Mouse (Mus musculus): Measurements from ENCODE around the gene Steap3. TPM values are rescaled to one million over a fixed set of nuclear protein-coding genes. Genes with fewer than 3 reads are reported as not detected.

Gene Steap3
- polyA plus RNA-seq, 1 experiment from 2014 or later, result 3.3 TPM

DNA sequence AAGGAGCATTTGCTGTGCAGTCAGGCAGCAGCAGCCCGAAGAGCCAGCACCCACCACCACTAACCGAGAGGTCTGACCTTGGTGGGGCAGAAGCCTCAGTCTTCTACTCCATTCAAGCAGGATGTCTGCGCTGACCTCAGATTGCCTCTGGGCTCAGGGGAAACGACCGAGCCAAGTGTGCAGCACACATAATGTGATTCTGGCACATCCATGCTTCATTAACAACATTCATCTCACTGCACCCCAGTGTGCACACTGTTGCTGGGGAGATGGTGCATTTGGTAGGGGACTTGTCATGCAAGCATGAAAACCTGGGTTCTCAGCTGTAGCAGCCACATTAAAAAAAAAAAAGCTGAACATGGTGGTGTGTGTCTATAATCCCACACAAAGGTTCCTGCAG lies 76.6 kb downstream of the Steap3 start:
- Histone ChIP-seq H3K9ac (ENCODE audit: low read depth, low read length) (no peak overlapping the region), H3K4me3 (ENCODE audit: low read length) (no peak overlapping the region), H3K9me3 (ENCODE audit: control insufficient read depth, low read length) (no peaks in the 10 kb centered on the region), H3K27me3 (replicated peaks; ENCODE audit: control insufficient read depth, insufficient read depth, low read length) (no peaks in the 10 kb centered on the region), H3K4me1 (ENCODE audit: control insufficient read depth, insufficient read depth, low read length) (no peaks in the 10 kb centered on the region), H3K4me2 (ENCODE audit: low read depth, low read length) (no peak overlapping the region), H3K27ac (ENCODE audit: low read length) (no peak overlapping the region), H3K36me3 (ENCODE audit: control insufficient read depth, insufficient read depth, low read length) (no peaks in the 10 kb centered on the region)
- WGBS, result 39% methylated on average over 5 of the region's 5 CpGs
- no peak for ATAC-seq

DNA sequence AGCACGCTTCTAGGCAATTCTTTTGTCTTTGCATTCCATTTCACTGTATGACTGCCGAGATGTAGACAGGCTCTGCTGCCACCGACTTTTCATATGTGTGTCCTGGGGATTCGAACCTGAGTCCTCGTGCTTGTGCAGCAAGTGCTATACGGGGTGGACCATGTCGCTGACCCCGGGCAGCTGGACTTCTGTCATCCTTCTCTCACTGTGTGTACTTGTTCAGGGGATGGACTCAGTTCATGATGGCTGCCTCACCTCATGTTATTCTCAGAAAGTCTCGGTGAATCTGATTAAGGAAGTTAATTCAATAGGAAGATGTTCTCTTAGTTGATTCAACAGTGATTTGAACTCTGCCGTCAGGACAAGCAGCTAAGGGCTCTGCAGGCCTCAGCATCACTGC lies 78.9 kb downstream of the Steap3 start:
- H3K9ac ChIP-seq (ENCODE audit: low read depth, low read length), result no peak overlapping the region
- H3K27me3 ChIP-seq (replicated peaks; ENCODE audit: control insufficient read depth, insufficient read depth, low read length), result no peaks in the 10 kb centered on the region
- no peak for ATAC-seq
- no peaks in the 10 kb centered on the region for H3K36me3 ChIP-seq (ENCODE audit: control insufficient read depth, insufficient read depth, low read length)
- H3K9me3 ChIP-seq (ENCODE audit: control insufficient read depth, low read length), result no peaks in the 10 kb centered on the region
- WGBS, result 89% methylated on average over 10 of the region's 10 CpGs
- no peak overlapping the region for H3K4me3 ChIP-seq (ENCODE audit: low read length)
- no peak overlapping the region for H3K4me2 ChIP-seq (ENCODE audit: low read depth, low read length)
- no peaks in the 10 kb centered on the region for H3K4me1 ChIP-seq (ENCODE audit: control insufficient read depth, insufficient read depth, low read length)
- H3K27ac ChIP-seq (ENCODE audit: low read length), result no peak overlapping the region

DNA sequence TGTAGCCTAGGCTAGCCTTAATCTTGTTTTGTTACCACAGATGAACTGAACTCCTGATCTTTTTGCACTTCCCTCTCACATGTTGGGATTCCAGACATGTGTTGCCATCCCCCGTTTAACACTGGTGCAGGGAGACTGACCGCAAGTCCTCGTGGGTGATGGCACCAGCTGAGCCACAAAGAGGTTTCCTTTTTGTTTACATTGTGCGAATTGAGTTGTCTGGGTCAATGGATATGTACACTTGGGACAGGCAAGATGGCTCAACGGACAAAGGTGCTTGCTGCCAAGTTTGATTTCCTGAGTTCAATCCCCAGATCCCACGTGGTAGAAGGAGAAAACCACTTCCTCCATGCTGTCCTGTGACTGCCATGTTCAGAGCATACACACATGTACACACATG lies 80.2 kb downstream of the Steap3 start:
- H3K4me1 ChIP-seq (ENCODE audit: control insufficient read depth, insufficient read depth, low read length), result no peaks in the 10 kb centered on the region
- no peaks in the 10 kb centered on the region for H3K9me3 ChIP-seq (ENCODE audit: control insufficient read depth, low read length)
- H3K9ac ChIP-seq (ENCODE audit: low read depth, low read length), result no peak overlapping the region
- H3K4me3 ChIP-seq (ENCODE audit: low read length), result no peak overlapping the region
- WGBS, result 69% methylated on average over 6 of the region's 6 CpGs
- no peak overlapping the region for H3K27ac ChIP-seq (ENCODE audit: low read length)
- no peak for ATAC-seq
- no peaks in the 10 kb centered on the region for H3K36me3 ChIP-seq (ENCODE audit: control insufficient read depth, insufficient read depth, low read length)
- H3K27me3 ChIP-seq (replicated peaks; ENCODE audit: control insufficient read depth, insufficient read depth, low read length), result no peaks in the 10 kb centered on the region
- no peak overlapping the region for H3K4me2 ChIP-seq (ENCODE audit: low read depth, low read length)

DNA sequence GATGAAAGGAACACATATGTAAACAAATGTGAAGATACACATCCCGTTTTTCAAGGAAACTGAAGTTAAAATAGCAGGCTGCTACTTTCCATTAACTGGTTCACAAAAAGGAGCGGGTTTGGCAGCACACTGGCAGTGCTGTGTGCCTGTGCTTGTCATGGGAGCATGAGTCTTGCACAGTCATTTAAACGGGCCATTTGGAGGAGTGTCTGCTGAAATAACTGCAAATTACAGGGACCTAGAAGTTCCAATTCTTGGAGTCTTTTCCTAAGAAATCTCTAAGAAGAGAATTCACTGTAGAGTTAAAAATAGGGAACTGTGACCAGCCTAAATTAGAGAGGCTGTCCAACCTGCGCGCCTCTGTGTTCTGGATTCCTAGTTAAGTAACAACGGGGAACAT lies 81.6 kb downstream of the Steap3 start:
- H3K4me1 ChIP-seq (ENCODE audit: control insufficient read depth, insufficient read depth, low read length), result no peaks in the 10 kb centered on the region
- no peak overlapping the region for H3K27ac ChIP-seq (ENCODE audit: low read length)
- no peaks in the 10 kb centered on the region for H3K36me3 ChIP-seq (ENCODE audit: control insufficient read depth, insufficient read depth, low read length)
- H3K4me3 ChIP-seq (ENCODE audit: low read length), result no peak overlapping the region
- no peaks in the 10 kb centered on the region for H3K9me3 ChIP-seq (ENCODE audit: control insufficient read depth, low read length)
- WGBS, result 70% methylated on average over 6 of the region's 6 CpGs
- no peaks in the 10 kb centered on the region for H3K27me3 ChIP-seq (replicated peaks; ENCODE audit: control insufficient read depth, insufficient read depth, low read length)
- no peak for ATAC-seq
- H3K4me2 ChIP-seq (ENCODE audit: low read depth, low read length), result no peak overlapping the region
- no peak overlapping the region for H3K9ac ChIP-seq (ENCODE audit: low read depth, low read length)

DNA sequence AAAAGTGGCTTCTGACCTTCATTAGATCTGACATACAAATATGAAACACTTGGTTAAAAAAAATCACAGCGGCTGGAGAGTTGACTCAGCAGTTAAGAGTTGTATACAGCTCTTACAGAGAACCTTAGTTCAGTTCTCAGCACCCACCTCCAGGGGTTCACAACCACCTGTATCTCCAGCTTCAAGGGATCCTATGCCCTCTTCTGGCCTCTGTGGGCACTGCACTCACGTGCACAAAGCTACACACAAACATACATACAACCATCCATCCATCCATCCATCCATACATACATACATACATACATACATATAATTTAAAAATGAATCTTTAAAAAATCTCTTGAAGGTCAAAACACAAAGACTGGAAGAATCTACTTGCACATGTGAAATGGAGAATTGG lies 82.2 kb downstream of the Steap3 start:
- WGBS, result 93% methylated on average over 2 of the region's 2 CpGs
- no peaks in the 10 kb centered on the region for H3K36me3 ChIP-seq (ENCODE audit: control insufficient read depth, insufficient read depth, low read length)
- H3K27me3 ChIP-seq (replicated peaks; ENCODE audit: control insufficient read depth, insufficient read depth, low read length), result no peaks in the 10 kb centered on the region
- no peaks in the 10 kb centered on the region for H3K4me1 ChIP-seq (ENCODE audit: control insufficient read depth, insufficient read depth, low read length)
- H3K4me3 ChIP-seq (ENCODE audit: low read length), result no peak overlapping the region
- H3K9ac ChIP-seq (ENCODE audit: low read depth, low read length), result no peak overlapping the region
- ATAC-seq, result no peak
- H3K9me3 ChIP-seq (ENCODE audit: control insufficient read depth, low read length), result no peaks in the 10 kb centered on the region
- H3K27ac ChIP-seq (ENCODE audit: low read length), result no peak overlapping the region
- no peak overlapping the region for H3K4me2 ChIP-seq (ENCODE audit: low read depth, low read length)

DNA sequence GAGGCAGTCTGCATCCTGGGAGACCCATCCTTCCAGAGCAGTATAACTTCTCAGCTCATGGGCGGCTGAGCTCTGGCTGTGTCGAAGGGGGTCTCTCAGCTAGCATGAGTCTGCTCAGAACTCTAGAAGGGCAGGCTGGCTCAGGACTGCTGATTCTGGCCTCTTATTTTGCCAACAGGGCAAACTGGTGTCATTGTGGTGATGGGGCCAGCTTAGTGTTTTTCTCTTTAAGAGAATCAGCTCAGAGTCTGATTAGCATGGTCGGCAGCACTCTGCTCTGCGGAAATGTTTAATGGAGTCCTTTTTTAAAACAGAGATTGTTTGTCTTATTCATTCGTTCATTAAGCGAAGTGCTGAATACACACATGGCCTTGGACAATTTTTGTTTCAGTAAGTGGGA lies 83.3 kb downstream of the Steap3 start:
- 84% methylated on average over 6 of the region's 6 CpGs for WGBS
- Histone ChIP-seq H3K9me3 (ENCODE audit: control insufficient read depth, low read length) (no peaks in the 10 kb centered on the region), H3K36me3 (ENCODE audit: control insufficient read depth, insufficient read depth, low read length) (no peaks in the 10 kb centered on the region), H3K27me3 (replicated peaks; ENCODE audit: control insufficient read depth, insufficient read depth, low read length) (no peaks in the 10 kb centered on the region), H3K4me3 (ENCODE audit: low read length) (no peak overlapping the region), H3K27ac (ENCODE audit: low read length) (no peak overlapping the region), H3K4me1 (ENCODE audit: control insufficient read depth, insufficient read depth, low read length) (no peaks in the 10 kb centered on the region), H3K9ac (ENCODE audit: low read depth, low read length) (no peak overlapping the region), H3K4me2 (ENCODE audit: low read depth, low read length) (no peak overlapping the region)
- no peak for ATAC-seq

DNA sequence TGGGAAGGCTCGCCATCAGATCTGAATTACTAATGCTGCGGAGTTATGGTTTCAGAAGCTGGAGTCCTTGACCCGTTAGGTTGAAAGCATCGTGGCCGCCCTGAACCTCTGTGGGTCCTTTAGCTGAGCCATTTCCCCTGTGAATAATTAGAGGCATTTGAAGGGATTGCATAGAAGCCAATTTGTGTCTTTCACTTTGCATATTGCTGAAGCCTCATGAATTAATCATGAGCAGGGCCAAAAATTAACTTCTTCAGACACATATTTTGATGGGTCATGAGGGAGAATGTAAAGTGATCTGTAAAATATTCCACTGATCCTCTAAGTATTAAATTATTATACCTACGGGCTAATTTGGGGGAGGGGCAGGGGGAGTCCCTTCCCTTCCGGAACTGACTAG lies 85.4 kb downstream of the Steap3 start:
- no peaks in the 10 kb centered on the region for H3K36me3 ChIP-seq (ENCODE audit: control insufficient read depth, insufficient read depth, low read length)
- H3K4me1 ChIP-seq (ENCODE audit: control insufficient read depth, insufficient read depth, low read length), result no peaks in the 10 kb centered on the region
- no peaks in the 10 kb centered on the region for H3K9me3 ChIP-seq (ENCODE audit: control insufficient read depth, low read length)
- H3K4me3 ChIP-seq (ENCODE audit: low read length), result no peak overlapping the region
- H3K27me3 ChIP-seq (replicated peaks; ENCODE audit: control insufficient read depth, insufficient read depth, low read length), result no peaks in the 10 kb centered on the region
- ATAC-seq, result no peak
- no peak overlapping the region for H3K4me2 ChIP-seq (ENCODE audit: low read depth, low read length)
- H3K9ac ChIP-seq (ENCODE audit: low read depth, low read length), result no peak overlapping the region
- WGBS, result 75% methylated on average over 7 of the region's 7 CpGs
- H3K27ac ChIP-seq (ENCODE audit: low read length), result no peak overlapping the region

DNA sequence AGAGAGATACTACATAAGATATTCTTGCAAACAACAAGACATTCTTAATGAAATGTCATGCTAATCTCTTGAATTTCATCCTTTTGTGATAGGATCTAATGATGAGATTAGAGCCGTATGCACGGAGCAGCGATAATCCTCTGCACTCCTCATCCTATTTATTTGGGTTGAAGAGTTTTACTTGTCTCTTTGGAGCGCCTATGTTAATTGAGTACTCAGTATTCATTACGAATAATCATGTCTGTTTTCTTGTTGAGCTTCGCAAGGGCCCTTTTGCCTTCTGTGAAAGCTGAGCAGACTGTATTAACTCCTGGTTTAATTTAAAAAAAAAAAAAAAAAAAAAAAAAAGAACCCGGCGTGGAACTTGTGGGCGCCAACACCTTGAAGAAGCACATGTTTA lies 85.8 kb downstream of the Steap3 start:
- no peaks in the 10 kb centered on the region for H3K27me3 ChIP-seq (replicated peaks; ENCODE audit: control insufficient read depth, insufficient read depth, low read length)
- H3K4me3 ChIP-seq (ENCODE audit: low read length), result no peak overlapping the region
- WGBS, result 63% methylated on average over 9 of the region's 9 CpGs

DNA sequence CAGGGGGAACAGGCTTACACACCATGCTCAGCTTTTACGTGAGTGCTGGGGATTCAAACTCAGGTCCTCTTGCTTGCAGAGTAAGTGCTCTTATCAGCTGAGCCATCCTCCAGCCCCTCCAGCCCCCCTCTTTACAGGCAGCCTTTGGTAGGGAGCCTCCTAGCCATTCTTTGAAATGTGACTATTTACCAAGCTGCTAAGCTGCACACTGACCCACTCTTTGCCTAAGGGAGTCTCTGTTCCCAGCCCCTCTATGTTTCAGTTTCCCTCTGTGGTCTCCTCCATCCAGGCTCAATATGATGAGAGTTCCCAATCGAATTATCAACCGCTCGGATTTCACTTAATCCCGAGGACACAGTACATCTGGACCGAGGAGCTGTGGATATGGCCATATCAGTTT lies 86.3 kb downstream of the Steap3 start:
- H3K4me2 ChIP-seq (ENCODE audit: low read depth, low read length), result no peak overlapping the region
- no peaks in the 10 kb centered on the region for H3K27me3 ChIP-seq (replicated peaks; ENCODE audit: control insufficient read depth, insufficient read depth, low read length)
- ATAC-seq, result no peak
- H3K9ac ChIP-seq (ENCODE audit: low read depth, low read length), result no peak overlapping the region
- H3K4me1 ChIP-seq (ENCODE audit: control insufficient read depth, insufficient read depth, low read length), result no peaks in the 10 kb centered on the region
- no peak overlapping the region for H3K27ac ChIP-seq (ENCODE audit: low read length)
- H3K9me3 ChIP-seq (ENCODE audit: control insufficient read depth, low read length), result no peaks in the 10 kb centered on the region
- no peaks in the 10 kb centered on the region for H3K36me3 ChIP-seq (ENCODE audit: control insufficient read depth, insufficient read depth, low read length)
- WGBS, result 58% methylated on average over 6 of the region's 6 CpGs
- no peak overlapping the region for H3K4me3 ChIP-seq (ENCODE audit: low read length)

More for the DNA sequence above, 85.8 kb downstream of the Steap3 start:
- no peaks in the 10 kb centered on the region for H3K4me1 ChIP-seq (ENCODE audit: control insufficient read depth, insufficient read depth, low read length)
- ATAC-seq, result no peak
- no peaks in the 10 kb centered on the region for H3K9me3 ChIP-seq (ENCODE audit: control insufficient read depth, low read length)
- H3K27ac ChIP-seq (ENCODE audit: low read length), result no peak overlapping the region
- no peak overlapping the region for H3K4me2 ChIP-seq (ENCODE audit: low read depth, low read length)
- H3K36me3 ChIP-seq (ENCODE audit: control insufficient read depth, insufficient read depth, low read length), result no peaks in the 10 kb centered on the region
- no peak overlapping the region for H3K9ac ChIP-seq (ENCODE audit: low read depth, low read length)

DNA sequence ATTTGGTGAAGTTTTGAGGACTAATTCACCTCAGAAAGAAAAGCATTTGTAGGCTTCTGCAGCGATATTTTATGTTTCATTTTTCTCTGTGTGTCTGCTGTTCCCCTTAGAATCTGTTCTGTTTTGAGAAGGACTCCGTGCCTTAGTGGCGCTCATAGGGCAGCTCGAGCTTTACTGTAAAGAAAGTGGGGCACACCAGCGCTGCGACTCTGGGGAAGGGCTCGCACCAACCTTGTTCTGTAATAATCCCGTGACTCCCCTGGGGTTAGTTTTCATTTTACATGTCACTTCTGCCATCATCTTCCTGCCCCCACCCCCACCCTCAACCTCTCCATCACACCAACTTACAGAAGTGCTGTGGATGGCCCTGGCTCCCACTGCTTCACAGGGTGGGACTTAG lies 95.4 kb downstream of the Steap3 start:
- WGBS, result 82% methylated on average over 8 of the region's 8 CpGs
- no peak overlapping the region for H3K9ac ChIP-seq (ENCODE audit: low read depth, low read length)
- H3K27ac ChIP-seq (ENCODE audit: low read length), result no peak overlapping the region
- H3K27me3 ChIP-seq (replicated peaks; ENCODE audit: control insufficient read depth, insufficient read depth, low read length), result no peaks in the 10 kb centered on the region
- H3K4me1 ChIP-seq (ENCODE audit: control insufficient read depth, insufficient read depth, low read length), result no peaks in the 10 kb centered on the region
- H3K4me2 ChIP-seq (ENCODE audit: low read depth, low read length), result no peak overlapping the region
- no peak for ATAC-seq
- no peaks in the 10 kb centered on the region for H3K36me3 ChIP-seq (ENCODE audit: control insufficient read depth, insufficient read depth, low read length)
- no peaks in the 10 kb centered on the region for H3K9me3 ChIP-seq (ENCODE audit: control insufficient read depth, low read length)
- no peak overlapping the region for H3K4me3 ChIP-seq (ENCODE audit: low read length)
